Mouse (Mus musculus): ENCODE measurements around the gene CN725425.

GRCm38 (mm10) chr15:91240683-91241335 is 41.5 kb downstream of the CN725425 start:
- TF ChIP-seq USF2 (conservative IDR thresholded peaks at IDR 0.05; ENCODE audit: low read depth, low read length) (no peak), HCFC1 (IDR thresholded peaks at IDR 0.05; ENCODE audit: low read depth, low read length) (no peak), ZC3H11A (IDR thresholded peaks at IDR 0.05; ENCODE audit: low read depth, low read length) (no peak), POLR2A (IDR thresholded peaks at IDR 0.05; ENCODE audit: low read depth, low read length) (no peak), JUND (conservative IDR thresholded peaks at IDR 0.05; ENCODE audit: low read depth, low read length) (no peak), SIN3A (IDR thresholded peaks at IDR 0.05; ENCODE audit: low read length) (no peak), USF1 (IDR thresholded peaks at IDR 0.05; ENCODE audit: low read depth, low read length) (no peak)
